Mouse (Mus musculus): Measurements from ENCODE around the gene Stx5a.

Gene Stx5a

GRCm38 (mm10) chr19:8802130-8802821, 61.1 kb downstream of the Stx5a start, which contains the start of gene Zbtb3:
Gene Zbtb3, plus strand, starts transcription at chr19:8802555.
- in situ Hi-C loops (cut with MboI): no loop called here

GRCm38 (mm10) chr19:8803204-8803780, 62.1 kb downstream of the Stx5a start:
- in situ Hi-C loops (cut with MboI): no loop called here

- in situ Hi-C loops (cut with MboI): no loop called here
Measured at GRCm38 (mm10) chr19:8803879-8804660, 62.9 kb downstream of the Stx5a start.
